Mouse (Mus musculus) cerebellum, adult 2 months (tissue): ENCODE data around the gene Hspb7. TPM values are rescaled to one million over a fixed set of nuclear protein-coding genes. Genes with fewer than 3 reads are reported as not detected.

Experiments
- DNase-seq, 2 experiments: peaks; one replicate each; pipeline ENCODE4 v3.0.0; 2021
- H3K27ac ChIP-seq: fragments of 200-500 bp; 2 replicates; pipeline ENCODE4 v1.5.1; 2012; ENCODE audit warnings: low read length, control low read depth, inconsistent platforms; ENCODE audit not compliant: insufficient read depth
- H3K27me3 ChIP-seq: fragments of 200-500 bp; 2 replicates; pipeline ENCODE4 v1.6.1; 2012; ENCODE audit warnings: inconsistent platforms, mild to moderate bottlenecking, low read length, moderate library complexity; ENCODE audit not compliant: control insufficient read depth, insufficient read depth
- H3K4me1 ChIP-seq: fragments of 200-500 bp; 2 replicates; pipeline ENCODE4 v1.6.1; 2011; ENCODE audit warnings: low read length; ENCODE audit not compliant: control insufficient read depth, insufficient read depth
- H3K4me3 ChIP-seq: fragments of 200-500 bp; replicated peaks from 2 replicates; pipeline ENCODE3; 2011; ENCODE audit warnings: mild to moderate bottlenecking, low read depth, low read length, control low read depth; ENCODE audit not compliant: insufficient read depth
- CTCF ChIP-seq: fragments of 200-500 bp; IDR thresholded peaks from 2 replicates; pipeline ENCODE4 v1.5.1; 2011; ENCODE audit warnings: low read depth, mild to moderate bottlenecking, control low read depth, low read length, moderate library complexity, borderline replicate concordance; ENCODE audit not compliant: insufficient read depth
- POLR2A ChIP-seq: fragments of 200-500 bp; IDR thresholded peaks from 2 replicates; pipeline ENCODE4 v1.6.1; 2011; ENCODE audit warnings: low read length, control low read depth, borderline replicate concordance; ENCODE audit not compliant: insufficient read depth
- WGBS: fragments of 180-500 bp; shearing (Covaris S2); methylation state at CpG from one replicate; pipeline ENCODE4 v1.1.7; 2018; 5-methylcytosine and 5-hydroxymethylcytosine counted together
- polyA plus RNA-seq: library from polyadenylated mRNA; depleted of rRNA; stranded (reverse); fragments of >200 nt; gene quantifications from 2 replicates; pipeline ENCODE4 v1.2.3, GENCODE M21; 2012; rRNA removed

Hspb7 gene
- polyA plus RNA-seq, 1 experiment, result 0.16 TPM

GRCm38 (mm10) chr4:141471491-141471890 lies 50.9 kb downstream of the Hspb7 start:
- H3K27me3 ChIP-seq, result no peaks in the 10 kb centered on the region
- no peak overlapping the region for H3K27ac ChIP-seq
- DNase-seq, result no peak
- H3K4me1 ChIP-seq, result peaks cover 27% of the 10 kb centered on the region
- WGBS, result 96% methylated on average over 16 of the region's 16 CpGs
- TF ChIP-seq POLR2A (no peak), CTCF (no peak)
- no peak overlapping the region for H3K4me3 ChIP-seq

- DNase-seq, result no peak
- Histone ChIP-seq H3K4me1 (peaks cover 25% of the 10 kb centered on the region), H3K4me3 (no peak overlapping the region), H3K27me3 (no peaks in the 10 kb centered on the region), H3K27ac (no peak overlapping the region)
- TF ChIP-seq CTCF (no peak), POLR2A (no peak)
- 88% methylated on average over 32 of the region's 32 CpGs for WGBS
Measured at GRCm38 (mm10) chr4:141472641-141473321, 52.2 kb downstream of the Hspb7 start.

GRCm38 (mm10) chr4:141474431-141474830 lies 53.9 kb downstream of the Hspb7 start:
- WGBS, result 45% methylated on average over 19 of the region's 19 CpGs
- Histone ChIP-seq H3K4me3 (no peak overlapping the region), H3K27me3 (no peaks in the 10 kb centered on the region), H3K27ac (no peak overlapping the region), H3K4me1 (peaks cover 26% of the 10 kb centered on the region)
- no peak for TF ChIP-seq CTCF
- no peak for TF ChIP-seq POLR2A
- no peak for DNase-seq

Other genes starting within 250 kb of the Hspb7 start
- gene Rsg1, start 206.8 kb upstream of the Hspb7 start, polyA plus RNA-seq, result 4.7 and 6.8 TPM in 2 replicates
- gene Arhgef19, start 181.3 kb upstream of the Hspb7 start, polyA plus RNA-seq, result 14.0 and 15.0 TPM in 2 replicates
- 1.9 and 2.0 TPM in 2 replicates for gene Epha2, start 119.5 kb upstream of the Hspb7 start, polyA plus RNA-seq
- 17.9 and 18.2 TPM in 2 replicates for gene Fam131c, start 52.6 kb upstream of the Hspb7 start, polyA plus RNA-seq
- 0.03 TPM in 1 of 2 replicates, not detected in the other for gene Clcnka, start 22.1 kb upstream of the Hspb7 start, polyA plus RNA-seq
- not detected in 2 replicates for gene Clcnkb, start 4.8 kb upstream of the Hspb7 start, polyA plus RNA-seq
- 8.7 and 12.9 TPM in 2 replicates for gene Srarp, start 15.3 kb downstream of the Hspb7 start, polyA plus RNA-seq
- 34.7 TPM in 2 replicates for gene Zbtb17, start 23.9 kb downstream of the Hspb7 start, polyA plus RNA-seq
- 16.6 and 18.6 TPM in 2 replicates for gene Spen, start 117.8 kb downstream of the Hspb7 start, polyA plus RNA-seq
- gene Fblim1, start 185.3 kb downstream of the Hspb7 start, polyA plus RNA-seq, result 2.3 and 2.6 TPM in 2 replicates
- gene Tmem82, start 197.9 kb downstream of the Hspb7 start, polyA plus RNA-seq, result 0.57 and 0.73 TPM in 2 replicates
- gene Slc25a34, start 203.0 kb downstream of the Hspb7 start, polyA plus RNA-seq, result 7.7 and 9.5 TPM in 2 replicates
- 124 and 130 TPM in 2 replicates for gene Plekhm2, start 244.1 kb downstream of the Hspb7 start, polyA plus RNA-seq